Mouse (Mus musculus) myocyte (in vitro differentiated cells): ENCODE data around the gene Ptcd1. TPM values are rescaled to one million over a fixed set of nuclear protein-coding genes. Genes with fewer than 3 reads are reported as not detected.

Source experiments
- H3K27me3 ChIP-seq: one replicate; pipeline ENCODE4 v1.6.1; 2011; ENCODE audit not compliant: control insufficient read depth, insufficient read depth, insufficient read length
- H3K36me3 ChIP-seq: one replicate; pipeline ENCODE4 v1.6.1; 2011; ENCODE audit not compliant: control insufficient read depth, insufficient read depth
- H3K4me2 ChIP-seq: one replicate; pipeline ENCODE4 v1.6.1; 2011; ENCODE audit warnings: low read depth, control low read depth
- H3K4me3 ChIP-seq: one replicate; pipeline ENCODE4 v1.5.1; 2011; ENCODE audit warnings: mild to moderate bottlenecking, control low read depth, moderate library complexity
- H3K79me2 ChIP-seq: one replicate; pipeline ENCODE4 v1.6.1; 2011; ENCODE audit not compliant: control insufficient read depth, insufficient read depth
- H3ac ChIP-seq: one replicate; pipeline ENCODE4 v1.6.1; 2011; ENCODE audit not compliant: control insufficient read depth, insufficient read length
- CEBPB ChIP-seq: IDR thresholded peaks from 2 replicates; pipeline ENCODE4 v1.6.1; 2011; ENCODE audit warnings: mild to moderate bottlenecking, moderate library complexity; ENCODE audit not compliant: poor library complexity, insufficient read depth, severe bottlenecking
- E2F4 ChIP-seq: IDR thresholded peaks from one replicate; pipeline ENCODE4 v1.6.1; 2011; ENCODE audit warnings: mild to moderate bottlenecking, control low read depth, moderate library complexity; ENCODE audit not compliant: insufficient read depth
- MAX ChIP-seq: IDR thresholded peaks from one replicate; pipeline ENCODE4 v1.6.1; 2011; ENCODE audit warnings: low read depth, mild to moderate bottlenecking, control low read depth
- MYOD1 ChIP-seq, 3 experiments: IDR thresholded peaks; one replicate each; pipeline ENCODE4 v1.6.1; 2011; ENCODE audit warnings: control low read depth in 2 of 3, low read depth in 2 of 3, mild to moderate bottlenecking in 2 of 3, moderate library complexity in 1 of 3; ENCODE audit not compliant: insufficient read length in 2 of 3, control insufficient read depth in 1 of 3
- MYOG ChIP-seq, 3 experiments: IDR thresholded peaks; one replicate each; pipeline ENCODE4 v1.6.1; 2011; ENCODE audit warnings: control low read depth in 2 of 3, low read depth in 2 of 3, mild to moderate bottlenecking in 2 of 3; ENCODE audit not compliant: insufficient read length in 2 of 3, control insufficient read depth in 1 of 3, insufficient read depth in 1 of 3
- POLR2A ChIP-seq: IDR thresholded peaks from one replicate; pipeline ENCODE4 v1.6.1; 2011; ENCODE audit warnings: low read depth, mild to moderate bottlenecking, control low read depth, moderate library complexity; ENCODE audit not compliant: insufficient read length
- POLR2AphosphoS2 ChIP-seq: IDR thresholded peaks from one replicate; pipeline ENCODE4 v1.6.1; 2011; ENCODE audit warnings: low read depth, control low read depth; ENCODE audit not compliant: insufficient read length
- REST ChIP-seq: IDR thresholded peaks from one replicate; pipeline ENCODE4 v1.6.1; 2011; ENCODE audit warnings: mild to moderate bottlenecking, control low read depth, moderate library complexity; ENCODE audit not compliant: insufficient read depth, insufficient read length
- SRF ChIP-seq: IDR thresholded peaks from one replicate; pipeline ENCODE4 v1.6.1; 2011; ENCODE audit warnings: low read depth; ENCODE audit not compliant: control insufficient read depth, insufficient read length
- TCF12 ChIP-seq: IDR thresholded peaks from one replicate; pipeline ENCODE4 v1.6.1; 2011; ENCODE audit warnings: mild to moderate bottlenecking, control low read depth; ENCODE audit not compliant: poor library complexity, insufficient read depth, severe bottlenecking
- TCF3 ChIP-seq: IDR thresholded peaks from one replicate; pipeline ENCODE4 v1.6.1; 2011; ENCODE audit warnings: low read depth, control low read depth; ENCODE audit not compliant: insufficient read length
- USF1 ChIP-seq: IDR thresholded peaks from one replicate; pipeline ENCODE4 v1.6.1; 2011; ENCODE audit warnings: low read depth, mild to moderate bottlenecking, control low read depth, moderate library complexity
- polyA plus RNA-seq: library from polyadenylated mRNA; unstranded; fragments of >200 nt; fragmentation: generic; extraction: Trizol; gene quantifications from one replicate; pipeline ENCODE4 v1.2.1, GENCODE M21; 2012; ENCODE audit warnings: missing spikeins

The Ptcd1 gene
- polyA plus RNA-seq, 1 experiment = 16.6 TPM

- H3K4me3 ChIP-seq = peak overlapping the region; percentile 96
- peaks cover 13% of the 10 kb centered on the region for H3K36me3 ChIP-seq
- H3ac ChIP-seq = peak overlapping the region; percentile 34
- TF ChIP-seq POLR2A (peak; percentile 91), E2F4 (peak; percentile 48), POLR2AphosphoS2 (peak; percentile 90), MAX (no peak)
- peaks cover 51% of the 10 kb centered on the region for H3K79me2 ChIP-seq
- H3K27me3 ChIP-seq = no peaks in the 10 kb centered on the region
- H3K4me2 ChIP-seq = peak overlapping the region; percentile 96
Measured at GRCm38 (mm10) chr5:145190875-145191798, 24.2 kb upstream of the Ptcd1 start.

DNA sequence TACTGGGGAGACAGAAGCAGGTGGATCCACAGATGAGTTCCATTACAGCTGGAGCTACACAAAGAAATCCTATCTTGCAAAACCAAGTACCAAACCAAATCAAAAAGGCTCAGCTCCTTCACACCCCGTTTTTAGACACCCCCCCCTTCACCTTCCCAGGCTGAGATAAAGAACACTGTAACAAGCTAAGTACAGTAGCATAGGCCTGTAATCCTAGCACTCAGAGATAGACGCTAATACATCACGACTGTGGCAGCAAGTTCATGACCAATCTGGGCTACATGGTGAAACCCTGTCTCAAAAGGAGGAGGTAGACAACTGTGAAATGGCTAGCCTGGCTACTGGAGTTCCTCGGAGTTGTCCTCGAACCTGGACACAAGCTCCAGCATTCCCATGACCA lies 23.5 kb upstream of the Ptcd1 start:
- Histone ChIP-seq H3K27me3 (no peaks in the 10 kb centered on the region), H3ac (peak overlapping the region; percentile 34), H3K36me3 (peaks cover 10% of the 10 kb centered on the region), H3K4me3 (peak overlapping the region; percentile 96), H3K4me2 (peak overlapping the region; percentile 96), H3K79me2 (peaks cover 52% of the 10 kb centered on the region)
- TF ChIP-seq REST (no peak), TCF3 (no peak), POLR2A (no peak), SRF (no peak), E2F4 (no peak), TCF12 (no peak), POLR2AphosphoS2 (no peak), MYOG (IDR thresholded peaks at IDR 0.05; ENCODE audit: control insufficient read depth in 1 of 3, insufficient read depth in 1 of 3, insufficient read length in 2 of 3, low read depth in 2 of 3) (no peak), MYOD1 (IDR thresholded peaks at IDR 0.05; ENCODE audit: control insufficient read depth in 1 of 3, insufficient read length in 2 of 3, low read depth in 2 of 3) (no peak), USF1 (no peak), CEBPB (no peak), MAX (no peak)

GRCm38 (mm10) chr5:145189416-145189815 lies 22.5 kb upstream of the Ptcd1 start:
- Histone ChIP-seq H3ac (no peak overlapping the region), H3K27me3 (no peaks in the 10 kb centered on the region), H3K4me2 (peak overlapping the region; percentile 96), H3K36me3 (peaks cover 14% of the 10 kb centered on the region), H3K79me2 (peaks cover 52% of the 10 kb centered on the region), H3K4me3 (peak overlapping the region; percentile 96)
- no peak for TF ChIP-seq SRF
- no peak for TF ChIP-seq MYOG (IDR thresholded peaks at IDR 0.05; ENCODE audit: control insufficient read depth in 1 of 3, insufficient read depth in 1 of 3, insufficient read length in 2 of 3, low read depth in 2 of 3)
- TF ChIP-seq E2F4 = no peak
- TF ChIP-seq MYOD1 (IDR thresholded peaks at IDR 0.05; ENCODE audit: control insufficient read depth in 1 of 3, insufficient read length in 2 of 3, low read depth in 2 of 3) = no peak
- TF ChIP-seq MAX = no peak

DNA sequence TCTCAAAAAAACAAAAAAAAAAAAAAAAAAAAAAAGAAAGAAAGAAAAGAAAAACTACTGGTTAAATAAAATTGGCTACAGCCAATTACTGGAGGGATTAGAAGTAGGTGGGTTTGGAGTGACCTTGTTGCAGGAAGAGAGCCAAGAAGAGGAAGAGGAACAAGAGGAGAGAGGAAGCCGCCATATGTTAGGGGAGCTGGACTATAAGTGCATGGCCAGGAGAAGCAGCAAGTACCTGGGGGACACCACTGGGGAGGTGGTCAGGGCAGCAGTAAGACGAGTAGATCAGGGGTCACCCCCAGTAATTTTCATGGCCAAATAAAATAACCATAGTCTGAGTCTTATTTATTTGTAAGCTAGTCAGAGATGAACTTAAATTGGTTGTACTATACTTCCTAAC lies 18.3 kb upstream of the Ptcd1 start:
- Histone ChIP-seq H3K27me3 (no peaks in the 10 kb centered on the region), H3K36me3 (peaks cover 15% of the 10 kb centered on the region), H3K79me2 (peaks cover 40% of the 10 kb centered on the region), H3K4me3 (no peak overlapping the region), H3ac (no peak overlapping the region), H3K4me2 (no peak overlapping the region)
- no peak for TF ChIP-seq SRF
- no peak for TF ChIP-seq POLR2A
- TF ChIP-seq REST = no peak
- TF ChIP-seq MYOD1 (IDR thresholded peaks at IDR 0.05; ENCODE audit: control insufficient read depth in 1 of 3, insufficient read length in 2 of 3, low read depth in 2 of 3) = no peak
- no peak for TF ChIP-seq TCF3
- no peak for TF ChIP-seq USF1
- TF ChIP-seq POLR2AphosphoS2 = no peak
- TF ChIP-seq E2F4 = no peak
- TF ChIP-seq MYOG (IDR thresholded peaks at IDR 0.05; ENCODE audit: control insufficient read depth in 1 of 3, insufficient read depth in 1 of 3, insufficient read length in 2 of 3, low read depth in 2 of 3) = no peak
- TF ChIP-seq TCF12 = no peak
- no peak for TF ChIP-seq MAX
- no peak for TF ChIP-seq CEBPB

DNA sequence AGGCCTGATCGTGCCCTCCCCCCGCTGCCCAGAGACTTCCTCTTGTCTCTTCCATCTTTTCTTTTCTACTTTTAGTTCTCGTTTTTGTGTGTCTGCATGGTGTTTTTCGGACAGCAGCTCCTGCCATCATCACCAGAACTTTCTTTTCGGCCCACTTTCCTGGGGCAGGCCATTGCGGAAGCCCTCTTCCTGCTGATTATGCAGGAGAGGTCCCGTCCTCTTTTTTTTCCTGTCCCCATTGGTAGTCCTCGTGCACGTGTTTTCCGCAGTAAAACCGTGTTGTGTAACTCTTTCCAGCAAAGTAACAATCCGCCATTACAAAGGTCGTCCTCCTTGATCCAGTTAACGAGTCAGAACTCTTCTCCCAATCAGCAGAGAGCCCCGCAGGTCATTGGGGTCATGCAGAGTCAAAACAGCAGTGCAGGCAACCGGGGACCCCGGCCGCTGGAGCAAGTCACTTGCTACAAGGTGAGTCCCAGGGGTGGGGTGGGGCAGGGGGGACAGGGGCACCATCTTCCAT lies 11.6 kb upstream of the Ptcd1 start:
- Histone ChIP-seq H3K36me3 (peaks cover 18% of the 10 kb centered on the region), H3K27me3 (no peaks in the 10 kb centered on the region), H3K4me2 (no peak overlapping the region), H3ac (no peak overlapping the region), H3K79me2 (no peaks in the 10 kb centered on the region), H3K4me3 (no peak overlapping the region)
- no peak for TF ChIP-seq MYOD1 (IDR thresholded peaks at IDR 0.05; ENCODE audit: control insufficient read depth in 1 of 3, insufficient read length in 2 of 3, low read depth in 2 of 3)
